Mouse (Mus musculus): ENCODE data around the gene Gm3259. TPM values are rescaled to one million over a fixed set of nuclear protein-coding genes. Genes with fewer than 3 reads are reported as not detected.

Gene Gm3259
- polyA plus RNA-seq (2015; fragmentation: Nextera tagmentation; extraction: Ambion mirVana): not detected in 2 replicates

DNA sequence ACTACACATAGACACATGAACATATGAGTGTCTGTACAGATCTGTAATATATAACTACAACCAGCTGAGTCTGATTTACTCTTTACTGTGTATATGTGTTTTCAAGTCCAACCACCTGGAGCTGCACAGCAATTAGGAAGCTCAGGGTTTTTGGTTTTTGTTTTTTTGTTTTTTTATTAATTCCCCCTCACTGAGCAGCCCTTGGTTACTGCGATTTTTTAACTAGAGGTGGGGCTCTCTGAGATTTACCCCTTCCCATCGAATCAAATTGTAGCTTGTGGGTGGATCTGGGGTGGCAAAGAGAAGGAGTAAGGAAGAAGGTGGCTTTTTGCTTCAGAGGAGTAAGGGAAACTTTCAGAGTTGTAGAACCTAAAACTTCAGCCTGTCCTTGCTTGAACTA is at the start of gene Gm3259:
Gm3259 (plus strand) TSS at position 301 of the 400 bp plus-strand sequence.

DNA sequence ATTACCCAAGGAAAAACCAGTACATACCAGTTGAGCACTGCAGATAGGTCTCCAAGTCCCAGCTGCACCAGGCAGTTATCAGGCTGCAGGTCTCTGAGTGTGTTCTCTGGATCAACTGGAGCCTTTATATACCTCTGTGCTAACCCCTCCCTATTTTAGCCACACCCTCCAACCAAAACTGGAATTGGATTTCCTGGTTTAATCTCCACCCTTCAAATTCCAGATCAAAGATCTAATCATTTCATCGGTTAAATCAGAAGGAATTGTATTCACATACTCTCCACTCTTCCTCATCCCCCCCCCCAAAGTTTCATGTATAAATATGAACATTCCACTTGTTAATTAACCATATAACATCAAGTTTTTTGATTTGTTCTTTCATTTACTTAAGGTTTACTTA is 33.0 kb upstream of the Gm3259 start, which contains the start of gene Gm10424:
Gm10424 (minus strand) TSS at position 101 of the 400 bp plus-strand sequence.

Other genes with a start within 250 kb of the Gm3259 start
- gene Gm7942, start 199.0 kb upstream of the Gm3259 start, polyA plus RNA-seq (2015; fragmentation: Nextera tagmentation; extraction: Ambion mirVana): not detected in 2 replicates
- gene Gm16513, start 123.3 kb upstream of the Gm3259 start, polyA plus RNA-seq (2015; fragmentation: Nextera tagmentation; extraction: Ambion mirVana): not detected in 2 replicates
- gene Gm10424, start 33.1 kb upstream of the Gm3259 start, polyA plus RNA-seq (2015; fragmentation: Nextera tagmentation; extraction: Ambion mirVana): not detected in 2 replicates
- gene D5Ertd577e, start 150.9 kb downstream of the Gm3259 start, polyA plus RNA-seq (2015; fragmentation: Nextera tagmentation; extraction: Ambion mirVana): not detected in 2 replicates
- gene Gm3286, start 204.8 kb downstream of the Gm3259 start, polyA plus RNA-seq (2015; fragmentation: Nextera tagmentation; extraction: Ambion mirVana): not detected in 2 replicates

Measured in spleen, postnatal 0 days (tissue).